Mouse (Mus musculus) ovary, adult 18-20 months (tissue): ENCODE data around the gene Eif3l.

Experiments
- DNase-seq: peaks from one replicate; pipeline ENCODE4 v3.0.0; 2022; ENCODE audit warnings: low spot score, mixed read lengths

The Eif3l gene

DNA sequence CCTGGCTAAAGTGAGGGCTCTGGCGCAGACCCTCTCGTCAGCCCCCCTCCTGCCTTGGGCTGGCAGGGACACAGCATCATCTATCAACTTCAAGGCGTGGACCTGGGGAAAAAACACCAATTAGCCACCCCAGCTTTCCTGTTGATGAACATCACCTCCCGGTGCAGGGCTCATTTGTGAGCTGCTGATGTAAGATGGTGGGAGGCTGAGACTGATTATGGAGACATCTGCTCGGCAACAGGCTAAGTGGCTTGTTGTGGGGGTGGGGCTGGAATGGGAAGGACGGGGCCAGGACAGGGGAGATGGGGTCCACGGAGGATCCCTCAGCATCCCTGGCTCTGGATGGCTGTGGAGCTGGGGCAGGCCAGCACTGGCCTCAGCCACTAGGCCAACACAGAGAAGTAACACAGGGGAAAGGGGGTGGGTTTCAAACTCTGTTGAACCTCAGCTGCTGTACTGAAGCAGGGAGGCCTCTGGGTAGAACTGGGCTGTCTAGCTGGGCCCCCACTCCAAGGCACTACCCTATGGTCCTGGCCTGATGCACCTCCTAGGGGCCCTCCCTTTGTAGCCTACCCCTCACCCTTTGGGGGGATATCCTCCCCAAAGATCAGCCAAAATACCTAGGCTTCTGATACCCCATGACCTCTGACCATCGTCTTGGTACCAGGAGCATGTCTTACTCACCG is 24.7 kb upstream of the Eif3l start:
- DNase-seq: no peak

DNA sequence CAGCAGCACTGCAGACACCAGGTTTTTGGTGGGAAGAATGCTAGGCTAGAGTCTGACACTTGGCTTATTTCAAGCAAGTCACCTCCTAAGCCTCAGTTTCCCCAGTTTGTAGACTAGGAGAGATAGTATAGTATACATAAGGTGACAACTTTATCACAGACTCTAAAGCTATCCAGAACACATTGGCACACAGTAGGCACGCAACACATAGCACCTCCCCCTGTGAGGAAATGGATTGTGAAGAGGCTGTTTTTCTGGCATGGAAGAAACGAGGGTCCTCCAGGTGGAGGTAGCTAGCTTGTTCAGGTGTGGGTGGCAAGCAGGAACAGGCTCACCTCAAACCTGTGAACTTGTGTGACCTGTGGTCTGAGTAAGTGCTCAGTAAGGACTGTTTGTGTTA is 24.0 kb upstream of the Eif3l start:
- no peak for DNase-seq

DNA sequence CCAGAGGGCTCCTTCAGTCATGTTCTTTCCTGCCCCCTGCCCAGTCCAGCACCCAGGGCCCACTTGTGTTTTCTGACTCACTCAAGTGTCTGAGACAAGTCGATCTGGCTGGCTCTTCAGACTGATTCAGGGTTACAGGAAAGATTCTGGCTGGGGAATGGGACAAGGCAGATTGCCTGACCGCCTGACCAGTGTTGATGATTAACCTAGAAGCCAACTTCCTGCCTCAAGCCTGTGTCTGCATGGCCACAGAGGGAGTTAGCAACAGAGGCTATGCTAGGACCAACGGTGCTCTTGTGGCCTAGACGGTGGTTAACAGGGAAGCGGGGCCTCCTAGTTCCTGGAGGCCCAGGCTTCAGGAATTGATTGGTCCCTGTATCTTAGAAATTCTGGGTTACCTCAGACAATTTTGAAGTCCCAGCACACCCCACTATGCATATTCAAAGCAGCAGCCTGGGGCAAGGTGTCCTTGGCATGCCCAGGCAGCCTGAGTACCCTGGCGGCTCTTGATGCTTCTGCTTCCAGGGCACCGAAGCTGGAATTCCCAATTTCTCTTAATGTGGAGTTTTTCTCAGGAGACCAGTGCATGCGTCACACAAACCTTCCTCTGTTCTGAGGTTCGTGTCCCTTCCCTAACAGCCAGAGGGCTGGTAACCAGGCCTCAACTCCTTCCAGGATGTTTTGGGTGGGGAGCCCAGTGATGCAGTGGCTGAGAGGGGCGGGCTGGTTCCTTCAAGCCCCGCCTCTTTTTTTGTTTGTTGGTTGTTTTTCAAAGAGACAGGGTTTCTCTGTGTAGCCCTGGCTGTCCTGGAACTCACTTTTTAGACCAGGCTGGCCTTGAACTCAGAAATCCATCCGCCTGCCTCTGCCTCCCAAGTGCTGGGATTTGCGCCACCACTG is 23.3 kb upstream of the Eif3l start:
- DNase-seq: no peak

DNA sequence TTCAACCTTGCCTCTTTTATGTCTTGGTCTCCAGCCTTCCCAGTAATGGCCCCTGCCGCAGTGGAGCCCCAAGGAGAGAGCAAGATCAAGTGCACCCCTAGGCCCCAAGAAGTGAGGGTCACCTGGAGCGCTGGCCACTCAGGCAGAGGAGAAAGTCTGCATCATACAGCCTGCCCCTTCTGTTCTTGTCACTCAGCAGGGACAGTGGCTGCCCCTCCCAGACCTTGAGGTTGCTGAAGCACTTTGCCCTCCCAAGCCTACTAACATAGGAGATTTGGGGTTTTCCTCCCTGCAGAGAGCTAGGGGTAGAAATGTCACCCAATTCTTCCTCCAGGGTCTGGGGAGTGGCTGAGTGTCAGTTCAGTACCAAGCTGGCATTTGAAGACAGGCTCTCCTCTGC is 22.6 kb upstream of the Eif3l start:
- DNase-seq: no peak

DNA sequence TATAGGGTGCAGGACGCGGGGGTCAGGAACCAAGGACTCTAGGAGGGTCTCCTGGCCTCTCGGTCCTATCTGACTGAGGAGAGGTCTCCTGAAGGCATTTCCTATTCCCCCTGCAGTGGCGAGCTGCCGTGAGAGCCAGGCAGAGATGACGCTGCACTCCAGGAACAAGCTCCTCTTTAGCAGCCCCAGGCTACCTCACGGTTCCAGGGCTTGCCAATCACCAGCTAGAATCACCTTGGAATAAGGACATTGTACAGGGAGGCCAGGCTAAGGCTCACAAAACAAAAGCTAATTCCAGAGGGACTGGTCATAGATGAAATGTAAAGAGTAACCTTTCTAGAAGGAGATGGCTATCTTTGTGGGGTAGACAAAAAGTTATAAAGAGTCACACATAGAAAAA is 18.4 kb upstream of the Eif3l start:
- no peak for DNase-seq

DNA sequence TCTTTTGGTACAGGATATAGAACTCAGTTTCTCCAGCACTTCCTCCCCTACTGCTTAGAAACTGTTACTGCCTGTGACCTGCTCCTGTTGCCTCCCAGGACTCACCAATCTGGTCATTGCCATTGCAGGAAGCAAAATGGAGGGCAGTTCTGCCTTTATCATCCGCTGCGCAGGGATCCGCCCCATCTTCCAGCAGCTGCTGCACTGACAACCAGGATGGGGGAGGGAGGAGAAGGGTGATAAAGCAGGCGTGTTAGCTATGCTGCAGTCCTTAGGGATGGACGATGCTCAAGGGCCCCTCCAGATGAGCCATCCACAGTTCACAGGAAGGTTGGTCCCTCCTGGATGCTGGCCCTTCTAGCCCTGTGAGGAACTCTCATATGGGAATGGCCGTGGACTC is 17.1 kb upstream of the Eif3l start:
- no peak for DNase-seq

DNA sequence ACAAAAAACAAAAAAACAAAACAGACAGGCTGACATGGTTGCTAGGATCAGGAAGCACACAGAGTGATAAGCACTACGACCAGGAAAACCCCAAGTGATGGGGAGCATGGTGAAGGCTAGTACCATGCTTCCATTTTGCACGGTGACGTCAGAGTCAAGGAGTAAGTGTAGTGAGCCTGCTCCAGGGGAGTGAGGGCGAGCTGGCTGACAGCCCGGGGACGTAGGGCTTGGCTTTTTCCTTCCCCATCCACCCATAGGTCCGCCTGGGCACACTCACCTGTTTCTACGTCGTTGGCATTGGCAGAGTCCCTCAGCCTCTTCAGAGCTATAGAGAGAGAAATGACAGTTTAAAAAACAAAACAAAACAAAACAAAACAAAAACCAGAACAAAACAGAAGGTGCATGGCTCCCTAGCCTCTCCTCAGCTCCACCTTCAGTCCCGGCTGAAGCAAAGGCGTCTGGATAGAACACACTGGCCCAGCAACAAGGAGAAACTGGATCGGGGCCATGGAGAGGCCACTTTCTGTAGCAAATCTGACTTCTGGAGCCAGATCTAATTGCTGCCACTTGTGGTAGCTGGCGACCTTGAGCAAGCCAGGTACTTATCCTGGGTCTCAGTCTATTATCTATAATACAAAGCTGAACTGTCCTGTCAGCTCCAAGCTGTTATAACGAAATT is 14.0 kb upstream of the Eif3l start:
- no peak for DNase-seq

DNA sequence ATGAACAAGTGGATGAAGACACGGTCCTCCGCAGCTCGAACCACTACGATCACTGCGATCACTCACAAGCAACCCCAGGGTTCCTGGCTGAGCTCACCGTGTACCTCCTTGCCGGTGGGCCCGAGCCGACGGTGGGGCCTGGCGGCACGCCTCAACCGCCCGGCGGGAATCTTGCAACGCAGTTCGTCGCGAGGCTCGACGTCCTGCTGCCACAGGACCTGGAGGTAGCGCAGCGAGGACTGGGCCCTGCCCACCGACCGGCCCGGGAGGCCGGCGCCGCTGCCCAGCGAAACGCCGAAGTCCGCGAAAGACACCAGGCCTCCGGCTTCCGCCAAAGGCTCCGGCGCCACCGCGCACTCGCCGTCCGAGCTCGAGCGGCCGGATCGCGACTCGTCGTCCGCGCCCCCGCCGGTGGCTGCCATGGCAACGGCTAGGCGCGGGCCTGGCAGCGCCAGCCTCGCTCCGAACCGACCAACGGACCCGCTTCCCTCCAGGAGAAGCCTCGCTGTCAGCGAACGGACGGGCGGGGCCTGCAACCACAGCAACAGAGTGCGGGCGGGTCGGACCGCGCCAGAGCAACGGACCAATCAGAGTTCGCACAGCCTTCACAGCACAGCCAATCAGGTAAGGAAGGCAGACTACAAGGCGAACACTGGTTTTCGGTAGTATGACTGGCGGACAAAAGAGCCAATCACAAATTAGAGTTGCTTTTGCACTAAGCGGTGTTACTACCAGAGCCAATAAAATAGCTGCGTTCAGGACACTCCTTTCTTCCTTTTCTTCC is 12.4 kb upstream of the Eif3l start, which contains the start of gene Ankrd54:
Ankrd54 (minus strand) TSS at position 518 of the 784 bp plus-strand sequence.
- DNase-seq: peak; percentile 98

DNA sequence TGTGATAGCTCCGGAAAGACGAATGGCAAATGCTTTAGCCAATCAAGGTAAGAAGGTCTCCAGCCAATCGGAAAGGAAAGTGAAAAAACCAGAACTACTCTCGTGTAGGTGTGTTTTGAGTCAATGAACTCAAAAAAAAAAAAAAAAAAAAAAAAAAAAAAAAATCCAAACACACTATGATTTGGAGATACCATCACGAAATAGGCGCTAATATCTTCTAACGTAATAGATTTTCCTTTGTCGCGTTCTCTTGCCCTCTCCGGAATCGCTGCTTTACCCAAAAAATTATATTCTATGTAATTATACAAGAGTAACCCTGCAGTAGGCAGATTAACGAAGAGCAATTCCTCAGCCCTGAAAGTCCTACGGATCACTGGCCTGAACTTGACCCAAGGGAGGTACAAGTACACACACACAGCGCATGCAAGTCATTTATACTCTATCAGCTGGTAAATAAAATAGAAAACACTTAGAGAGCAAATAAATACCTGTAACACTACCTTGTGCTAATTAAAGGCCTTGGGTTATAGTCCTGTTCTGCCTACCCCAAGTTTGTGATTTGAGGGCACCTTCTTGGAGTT is 11.7 kb upstream of the Eif3l start:
- DNase-seq: no peak

DNA sequence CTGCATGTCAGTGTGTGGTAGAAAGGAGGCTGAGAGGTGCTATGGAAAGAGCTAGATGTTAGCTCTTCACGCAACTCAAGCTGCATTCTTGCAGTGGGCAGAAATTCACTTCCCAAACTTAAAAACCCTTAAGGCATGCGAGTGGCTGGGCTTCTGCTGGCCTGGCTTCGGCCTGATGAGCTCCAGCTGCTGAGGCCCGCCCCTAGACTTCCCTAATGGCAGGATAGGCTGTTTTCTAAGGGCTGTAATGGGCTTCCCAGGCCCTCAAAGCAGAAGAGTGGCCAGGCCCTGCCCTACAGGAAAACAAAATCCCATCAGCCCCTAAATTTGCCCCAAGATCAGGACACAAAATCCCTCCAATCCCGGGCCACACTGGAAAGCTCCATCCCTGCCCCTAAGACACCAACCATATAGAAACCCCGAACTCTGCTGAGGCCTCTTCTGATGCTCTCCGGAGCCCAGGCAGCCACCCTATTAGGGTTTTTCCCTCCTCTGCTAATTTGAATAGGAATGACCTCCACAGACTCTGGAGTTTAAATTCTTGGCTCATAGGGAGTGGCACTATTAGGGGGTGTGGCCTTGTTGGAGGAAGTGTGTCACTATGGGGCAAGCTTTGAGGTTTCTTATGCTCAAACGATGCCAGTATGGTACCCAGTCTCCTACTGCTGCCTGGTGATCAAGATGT is 9.8 kb upstream of the Eif3l start:
- no peak for DNase-seq

DNA sequence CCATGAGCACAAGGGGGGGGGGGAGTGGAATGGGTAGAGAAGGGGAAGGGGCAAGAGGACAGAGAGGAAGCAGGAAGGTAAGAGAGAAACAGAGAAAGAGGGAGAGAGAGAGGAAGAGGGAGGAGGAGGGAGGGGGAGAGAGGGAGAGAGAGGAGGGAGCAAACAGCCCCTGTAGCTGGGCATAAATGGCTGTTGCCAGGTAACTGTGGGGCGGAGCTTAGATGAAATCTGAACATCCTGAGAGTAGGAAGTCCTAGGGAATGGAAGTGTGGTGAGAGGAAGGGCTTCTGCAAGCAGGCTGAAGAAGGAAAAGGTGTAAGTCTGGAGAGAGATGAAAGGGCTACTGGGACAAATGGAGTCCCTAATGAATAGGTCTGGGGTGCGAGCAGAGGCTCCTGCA is 8.7 kb upstream of the Eif3l start:
- no peak for DNase-seq

DNA sequence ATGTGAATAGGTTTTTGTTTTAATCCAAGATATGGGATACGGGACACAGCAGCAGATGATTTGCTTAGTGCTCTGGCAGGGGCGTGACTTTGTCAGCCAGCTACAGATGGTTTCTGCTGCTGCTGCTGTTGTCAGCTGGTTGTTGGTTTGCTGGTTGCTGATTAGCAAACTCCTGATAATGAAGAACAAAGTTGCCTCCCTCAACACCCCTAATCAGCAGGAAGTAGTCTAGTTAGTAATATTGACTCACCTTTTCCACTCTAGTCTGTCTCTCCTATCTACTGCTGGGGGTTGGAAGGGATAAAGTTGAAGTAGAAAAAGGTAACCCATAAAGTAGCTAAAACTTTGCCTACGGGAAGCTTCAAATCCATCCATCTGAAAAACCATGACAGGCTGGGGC is 7.3 kb upstream of the Eif3l start:
- no peak for DNase-seq

DNA sequence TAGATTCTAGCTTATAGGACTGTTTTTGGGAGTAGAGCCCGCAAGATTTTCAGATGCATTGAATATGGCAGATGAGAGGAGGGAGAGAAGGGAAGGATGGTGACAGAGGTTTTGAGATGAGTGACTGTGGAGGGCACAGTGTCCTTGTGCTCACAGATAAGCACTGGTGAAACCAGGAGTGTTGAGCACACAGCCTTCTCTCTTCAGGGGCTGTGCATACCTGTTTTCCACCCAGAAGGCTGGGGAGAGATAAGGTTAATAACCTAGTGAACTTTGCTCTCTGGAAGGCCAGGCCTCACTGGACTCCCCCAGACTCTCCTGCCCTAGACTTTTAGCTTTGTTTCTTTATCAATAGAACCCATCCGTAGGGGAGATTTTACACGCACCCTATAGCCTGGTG is 6.6 kb upstream of the Eif3l start:
- no peak for DNase-seq

DNA sequence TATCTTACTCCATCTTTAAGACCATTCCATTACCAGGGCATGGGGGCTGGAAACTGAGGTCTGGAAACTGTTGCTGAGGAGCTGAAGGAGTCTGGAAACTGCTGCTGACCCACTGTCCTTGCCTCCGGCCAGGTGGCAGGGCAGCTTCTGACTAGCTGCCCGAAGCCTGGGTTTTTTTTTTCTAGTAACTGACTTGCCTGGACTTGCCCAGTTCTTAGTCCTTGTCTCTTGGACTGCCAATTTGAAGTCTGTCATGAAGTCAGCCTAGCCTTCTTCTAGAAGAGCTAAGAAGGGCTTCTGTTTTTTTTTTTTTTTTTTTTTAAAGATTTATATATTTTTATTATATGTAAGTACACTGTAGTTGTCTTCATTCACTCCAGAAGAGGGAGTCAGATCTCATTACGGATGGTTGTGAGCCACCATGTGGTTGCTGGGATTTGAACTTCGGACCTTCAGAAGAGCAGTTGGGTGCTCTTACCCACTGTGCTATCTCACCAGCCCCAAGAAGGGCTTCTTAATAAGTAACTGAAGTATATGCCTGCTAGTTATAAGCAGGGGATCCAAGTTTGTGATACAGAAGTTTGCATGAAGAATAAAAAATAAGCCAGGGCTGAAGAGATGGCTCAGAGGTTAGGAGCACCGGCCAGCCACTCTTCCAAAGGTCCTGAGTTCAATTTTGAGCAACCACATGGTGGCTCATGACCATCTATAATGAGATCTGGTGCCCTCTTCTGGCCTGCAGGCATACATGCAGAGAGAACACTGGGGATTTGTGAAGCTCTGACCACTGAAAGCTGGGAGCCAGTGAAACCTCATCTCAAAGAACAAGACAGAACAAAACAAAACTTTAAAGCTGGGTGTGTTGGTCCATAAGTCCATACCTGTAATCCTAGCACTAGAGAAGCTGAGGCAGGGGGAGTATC is 3.6 kb upstream of the Eif3l start:
- DNase-seq: no peak

DNA sequence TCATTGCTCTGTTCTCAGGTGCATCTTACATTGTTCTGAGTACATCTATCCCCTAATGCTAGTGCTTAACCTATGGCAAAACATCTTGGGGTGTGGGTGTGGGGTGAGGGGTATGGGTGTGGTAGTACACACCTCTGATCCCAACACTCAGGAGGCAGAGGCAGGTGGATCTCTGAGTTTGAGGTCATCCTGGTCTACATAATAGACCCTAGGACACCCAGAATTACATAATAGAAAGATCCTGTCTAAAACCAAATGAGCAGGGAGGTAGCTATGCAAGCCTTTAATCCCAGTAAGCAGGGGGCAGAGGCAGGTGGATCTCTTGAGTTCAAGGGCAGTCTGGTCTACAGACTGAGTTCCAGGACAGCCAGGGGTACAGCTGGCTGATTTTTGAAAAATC is 1.2 kb upstream of the Eif3l start:
- DNase-seq: no peak

DNA sequence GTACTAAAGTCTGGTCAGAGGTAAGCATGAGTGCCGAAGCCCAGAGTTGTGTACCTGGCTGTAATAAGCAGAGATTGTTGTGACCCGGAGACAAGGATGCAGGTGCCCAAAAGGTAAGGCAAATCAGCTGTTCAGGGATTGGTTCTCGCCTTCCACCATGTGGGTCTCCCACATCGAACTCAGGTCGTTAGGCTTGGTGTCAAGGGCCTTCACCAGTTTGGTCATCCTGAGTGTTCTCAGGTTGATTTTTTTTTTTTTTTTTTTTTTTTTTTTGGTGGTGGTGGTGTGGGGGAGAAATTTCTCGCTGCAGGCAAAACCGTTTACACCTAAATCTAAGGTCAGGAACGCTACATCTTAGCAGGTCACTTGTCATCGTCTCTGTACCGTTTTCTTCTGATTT is 533 bp upstream of the Eif3l start:
- DNase-seq: no peak

DNA sequence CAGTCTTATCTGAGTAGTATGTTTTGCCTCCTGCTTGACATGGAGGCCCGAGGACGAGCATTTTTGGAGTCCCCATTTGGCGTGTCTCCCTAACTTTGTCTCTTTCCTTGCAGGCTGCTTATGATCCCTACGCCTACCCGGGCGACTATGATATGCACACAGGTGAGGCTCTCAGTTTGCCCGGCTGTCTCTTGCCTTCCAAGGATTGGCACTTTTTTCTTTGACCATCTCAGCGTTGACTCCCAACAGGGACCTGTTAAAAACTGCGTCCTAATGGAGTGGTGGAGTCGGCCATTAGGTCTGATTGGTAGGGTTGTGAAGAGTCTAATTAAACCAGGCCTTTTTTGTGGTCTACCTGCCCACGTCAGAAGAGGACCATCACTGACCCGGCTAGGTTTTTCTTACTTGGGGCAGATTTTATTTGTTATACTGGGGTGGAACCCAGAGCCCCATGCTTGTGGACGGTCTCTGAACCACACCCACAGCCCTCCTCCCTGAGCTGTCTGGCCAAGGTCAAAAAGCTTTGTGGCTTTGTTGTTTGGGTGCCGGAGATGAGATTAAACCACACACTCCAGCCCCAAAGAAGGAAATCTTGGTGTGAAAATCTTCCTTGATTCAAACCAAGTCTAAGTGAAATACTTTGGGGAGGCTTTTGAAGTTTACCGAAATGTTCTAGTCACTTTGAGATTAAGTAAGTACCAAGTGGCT is 833 bp downstream of the Eif3l start:
- DNase-seq: no peak

DNA sequence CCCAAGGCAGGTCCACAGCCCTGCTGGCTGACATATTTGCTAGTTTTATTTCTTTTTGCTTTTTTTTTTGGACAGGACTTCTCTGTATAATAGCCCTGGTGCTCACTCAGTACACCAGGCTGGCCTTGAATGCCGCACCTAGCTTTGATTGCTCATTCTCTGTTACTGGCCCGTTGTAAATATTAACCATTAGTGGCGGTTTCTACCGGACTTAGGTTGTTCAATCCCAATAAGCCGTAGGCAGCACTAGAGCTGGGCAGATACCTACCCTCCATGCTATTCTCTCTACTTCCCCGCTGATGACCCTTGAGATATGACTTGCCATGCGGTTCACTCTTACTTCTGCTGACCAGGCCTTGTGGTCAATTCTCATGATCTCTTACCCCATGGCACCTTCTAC is 4.6 kb downstream of the Eif3l start:
- DNase-seq: no peak

DNA sequence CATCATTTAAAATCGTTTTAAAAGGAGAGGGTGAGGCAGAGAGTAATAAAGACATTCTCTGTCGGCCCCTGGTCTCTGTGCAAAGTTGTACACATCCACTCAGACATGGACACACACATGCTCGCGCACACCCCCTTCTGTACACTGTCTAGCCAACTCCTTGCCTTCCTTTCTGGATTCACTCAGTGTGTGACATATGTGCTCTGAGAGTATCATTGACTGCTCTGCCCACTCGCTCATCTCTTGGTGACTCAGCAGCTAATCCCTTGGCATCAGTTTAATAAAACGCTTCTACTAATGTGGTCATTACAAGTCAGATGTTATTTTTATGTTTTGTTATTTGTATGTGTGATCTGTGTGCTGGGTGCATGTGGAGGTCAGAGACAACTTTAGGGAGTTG is 17.3 kb downstream of the Eif3l start:
- no peak for DNase-seq
